Mouse (Mus musculus) G1E (cell line): Measurements from ENCODE around the gene Calcrl.

Experiments used
- CTCF ChIP-seq: IDR thresholded peaks from 2 replicates; pipeline ENCODE4 v1.5.1; 2012; ENCODE audit warnings: low read depth, low read length, inconsistent platforms, mixed read lengths
- GATA1 ChIP-seq: IDR thresholded peaks from 2 replicates; pipeline ENCODE4 v1.6.1; 2012; ENCODE audit warnings: borderline replicate concordance, low read length, inconsistent platforms, mixed read lengths
- GATA2 ChIP-seq: IDR thresholded peaks from 2 replicates; pipeline ENCODE4 v1.6.1; 2012; ENCODE audit warnings: low read depth, low read length, inconsistent platforms, borderline replicate concordance
- POLR2AphosphoS5 ChIP-seq: IDR thresholded peaks from 2 replicates; pipeline ENCODE4 v1.6.1; 2012; ENCODE audit warnings: low read depth, low read length, inconsistent platforms; ENCODE audit not compliant: insufficient replicate concordance
- TAL1 ChIP-seq: conservative IDR thresholded peaks from 2 replicates; pipeline ENCODE4 v1.6.1; 2012; ENCODE audit warnings: low read depth, low read length, inconsistent platforms, mixed read lengths

GRCm38 (mm10) chr2:84365266-84365665 is 59.9 kb downstream of the Calcrl start:
- TF ChIP-seq CTCF, result no peak
- TF ChIP-seq TAL1, result no peak
- TF ChIP-seq GATA1, result no peak
- no peak for TF ChIP-seq POLR2AphosphoS5
- TF ChIP-seq GATA2, result no peak
